Mouse (Mus musculus) lung, postnatal 25 days (tissue): ENCODE measurements at regions not wholly inside any gene's neighbourhood (a gene's known extent, or its start where the extent isn't known, plus 50 kb on each side); places are given as distances from the start of the nearest gene placed in this dataset.
A peak's percentile ranks its signal among the peaks of the same experiment; 100 is the strongest.
"Not testable (repeated sequence)": the region's sequence is repeated elsewhere in the genome, so short reads cannot be mapped to it uniquely, and the experiment has no call there.

Experiments used
- DNase-seq: peaks from one replicate; pipeline ENCODE4 v3.0.0; 2022; ENCODE audit warnings: low spot score

GRCm38 (mm10) chr7:69167456-69167855 lies 418.4 kb upstream of the Arrdc4 start:
- DNase-seq, result no peak

GRCm38 (mm10) chr7:69161916-69162315 lies 412.9 kb upstream of the Arrdc4 start:
- no peak for DNase-seq

- no peak for DNase-seq
These were observed 393.3 kb upstream of the Arrdc4 start for GRCm38 (mm10) chr7:69142351-69142750.

- no peak for DNase-seq
These were observed 384.4 kb upstream of the Arrdc4 start for GRCm38 (mm10) chr7:69133441-69133840.

GRCm38 (mm10) chr7:69101770-69102169 lies 352.7 kb upstream of the Arrdc4 start:
- DNase-seq, result not testable (repeated sequence)

- DNase-seq, result no peak
These were observed 348.6 kb upstream of the Arrdc4 start for GRCm38 (mm10) chr7:69097587-69098095.

- DNase-seq, result no peak
These were observed 325.7 kb upstream of the Arrdc4 start for GRCm38 (mm10) chr7:69074780-69075179.

- no peak for DNase-seq
These were observed 314.0 kb upstream of the Arrdc4 start for GRCm38 (mm10) chr7:69062994-69063393.

GRCm38 (mm10) chr7:69062506-69062905 lies 313.5 kb upstream of the Arrdc4 start:
- no peak for DNase-seq

- DNase-seq, result no peak
These were observed 313.1 kb upstream of the Arrdc4 start for GRCm38 (mm10) chr7:69062094-69062493.

GRCm38 (mm10) chr7:69061242-69061641 lies 312.2 kb upstream of the Arrdc4 start:
- no peak for DNase-seq

- no peak for DNase-seq
These were observed 267.5 kb upstream of the Arrdc4 start for GRCm38 (mm10) chr7:69016575-69016974.

- peak; percentile 12 for DNase-seq
These were observed 266.0 kb upstream of the Arrdc4 start for GRCm38 (mm10) chr7:69015047-69015446.

- DNase-seq, result no peak
These were observed 258.2 kb upstream of the Arrdc4 start for GRCm38 (mm10) chr7:69007237-69007636.

GRCm38 (mm10) chr7:68988061-68988460 lies 239.0 kb upstream of the Arrdc4 start:
- DNase-seq, result no peak

GRCm38 (mm10) chr7:68983937-68984336 lies 234.9 kb upstream of the Arrdc4 start:
- DNase-seq, result no peak

GRCm38 (mm10) chr7:68982914-68983502 lies 234.0 kb upstream of the Arrdc4 start:
- DNase-seq, result no peak

- no peak for DNase-seq
These were observed 229.5 kb upstream of the Arrdc4 start for GRCm38 (mm10) chr7:68978576-68978975.

GRCm38 (mm10) chr7:68976813-68977752 lies 228.0 kb upstream of the Arrdc4 start:
- DNase-seq, result peak; percentile 50

- no peak for DNase-seq
These were observed 226.9 kb upstream of the Arrdc4 start for GRCm38 (mm10) chr7:68975956-68976355.

GRCm38 (mm10) chr7:68975580-68975894 lies 226.5 kb upstream of the Arrdc4 start:
- no peak for DNase-seq

GRCm38 (mm10) chr7:68974761-68975579 lies 225.9 kb upstream of the Arrdc4 start:
- DNase-seq, result no peak
